Mouse (Mus musculus) embryonic facial prominence, embryonic 12.5 days (tissue): ENCODE measurements around the gene Iqsec1. TPM values are rescaled to one million over a fixed set of nuclear protein-coding genes. Genes with fewer than 3 reads are reported as not detected.
A peak's percentile ranks its signal among the peaks of the same experiment; 100 is the strongest.

Source experiments
- ATAC-seq: fragments of 200-750 bp; cut with Nextera tagmentation; 2 replicates; pipeline ENCODE4 v1.8.0; 2017; ENCODE audit not compliant: insufficient number of reproducible peaks, insufficient read depth, low FRiP score, low TSS enrichment
- H3K27ac ChIP-seq: fragments of 300-500 bp; sonication (generic); 2 replicates; pipeline ENCODE4 v1.5.1; 2016; ENCODE audit warnings: mild to moderate bottlenecking
- H3K27me3 ChIP-seq: fragments of 300-500 bp; sonication (generic); 2 replicates; pipeline ENCODE4 v1.6.1; 2016; ENCODE audit warnings: mild to moderate bottlenecking, moderate library complexity
- H3K36me3 ChIP-seq: fragments of 300-500 bp; sonication (generic); 2 replicates; pipeline ENCODE4 v1.6.1; 2016; ENCODE audit warnings: mild to moderate bottlenecking
- H3K4me1 ChIP-seq: fragments of 300-500 bp; sonication (generic); 2 replicates; pipeline ENCODE4 v1.6.1; 2016
- H3K4me2 ChIP-seq: fragments of 300-500 bp; sonication (generic); replicated peaks from 2 replicates; pipeline ENCODE4 v1.6.1; 2016; ENCODE audit warnings: mild to moderate bottlenecking, moderate library complexity
- H3K4me3 ChIP-seq: fragments of 300-500 bp; sonication (generic); 2 replicates; pipeline ENCODE4 v1.5.1; 2016; ENCODE audit warnings: mild to moderate bottlenecking
- H3K9ac ChIP-seq: fragments of 300-500 bp; sonication (generic); 2 replicates; pipeline ENCODE4 v1.6.1; 2016; ENCODE audit warnings: mild to moderate bottlenecking, moderate library complexity
- H3K9me3 ChIP-seq: fragments of 300-500 bp; sonication (generic); 2 replicates; pipeline ENCODE4 v1.6.1; 2016; ENCODE audit warnings: mild to moderate bottlenecking, moderate library complexity
- WGBS: fragments of 180-500 bp; shearing (Covaris S2); methylation state at CpG from one replicate; pipeline ENCODE4 v1.1.7; 2016; 5-methylcytosine and 5-hydroxymethylcytosine counted together
- polyA plus RNA-seq: library from polyadenylated mRNA; unstranded; fragments of >200 nt; fragmentation: Nextera tagmentation; extraction: Ambion mirVana; gene quantifications from 2 replicates; pipeline ENCODE4 v1.2.1, GENCODE M21; 2016

The Iqsec1 gene
- polyA plus RNA-seq, 1 experiment from 2014 or later = 11.0 TPM

DNA sequence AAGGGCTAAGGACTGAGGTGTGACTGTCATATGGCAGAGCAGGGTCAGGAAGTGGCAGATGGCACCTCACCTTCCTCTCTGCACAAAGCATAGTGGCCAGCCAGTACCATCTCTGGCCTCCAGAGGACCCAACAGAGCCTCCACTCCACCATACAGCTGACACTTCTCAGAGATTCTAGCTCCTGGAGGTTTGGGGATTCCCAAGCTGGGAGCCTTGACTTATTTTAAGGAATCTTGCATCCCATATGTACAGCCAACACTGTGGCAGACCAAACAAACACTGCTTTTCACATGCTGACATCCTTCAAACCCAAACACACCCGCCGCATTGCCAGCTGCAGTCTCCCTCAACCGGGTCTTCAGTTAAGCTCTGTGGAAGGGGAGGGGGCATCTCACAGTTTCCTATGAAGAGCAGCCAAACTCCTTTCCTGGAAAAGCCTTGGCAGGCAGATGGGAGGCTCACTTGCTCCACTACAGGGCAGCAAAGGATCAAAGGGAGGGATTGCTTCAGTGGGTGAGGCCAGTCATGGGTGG, 242.1 kb downstream of the Iqsec1 start:
- Histone ChIP-seq H3K4me2 (no peak overlapping the region), H3K27ac (no peak overlapping the region), H3K27me3 (no peaks in the 10 kb centered on the region), H3K4me1 (no peaks in the 10 kb centered on the region), H3K9me3 (no peaks in the 10 kb centered on the region), H3K9ac (no peak overlapping the region), H3K36me3 (no peaks in the 10 kb centered on the region), H3K4me3 (no peak overlapping the region)
- WGBS = 76% methylated on average over 3 of the region's 3 CpGs
- no peak for ATAC-seq

- no peak overlapping the region for H3K9ac ChIP-seq
- H3K4me3 ChIP-seq = no peak overlapping the region
- H3K36me3 ChIP-seq = no peaks in the 10 kb centered on the region
- no peak overlapping the region for H3K4me2 ChIP-seq
- 75% methylated on average over 3 of the region's 3 CpGs for WGBS
- no peak overlapping the region for H3K27ac ChIP-seq
- H3K9me3 ChIP-seq = no peaks in the 10 kb centered on the region
- no peak for ATAC-seq
- no peaks in the 10 kb centered on the region for H3K4me1 ChIP-seq
- no peaks in the 10 kb centered on the region for H3K27me3 ChIP-seq
Observed at GRCm38 (mm10) chr6:90745401-90746198, 242.9 kb downstream of the Iqsec1 start.

- Histone ChIP-seq H3K9me3 (no peaks in the 10 kb centered on the region), H3K4me3 (no peak overlapping the region), H3K4me2 (no peak overlapping the region), H3K9ac (no peak overlapping the region), H3K4me1 (0 out of 2 replicates have a peak, but pooled peaks cover under 1% of the 10 kb centered on the region), H3K36me3 (no peaks in the 10 kb centered on the region), H3K27ac (no peak overlapping the region), H3K27me3 (no peaks in the 10 kb centered on the region)
- no peak for ATAC-seq
- 78% methylated on average over 1 of the region's 1 CpGs for WGBS
Observed at GRCm38 (mm10) chr6:90742453-90742852, 246.0 kb downstream of the Iqsec1 start.

- no peak for ATAC-seq
- Histone ChIP-seq H3K9ac (no peak overlapping the region), H3K4me1 (0 out of 2 replicates have a peak, but pooled peaks cover 7% of the 10 kb centered on the region), H3K4me3 (no peak overlapping the region), H3K27ac (no peak overlapping the region), H3K9me3 (no peaks in the 10 kb centered on the region), H3K36me3 (no peaks in the 10 kb centered on the region), H3K27me3 (peaks cover 5% of the 10 kb centered on the region; the same call in 1 of the 2 replicates), H3K4me2 (no peak overlapping the region)
- 82% methylated on average over 5 of the region's 5 CpGs for WGBS
Observed at GRCm38 (mm10) chr6:90741717-90742116, 246.8 kb downstream of the Iqsec1 start.

- Histone ChIP-seq H3K27me3 (peaks cover 5% of the 10 kb centered on the region; the same call in 1 of the 2 replicates), H3K4me2 (no peak overlapping the region), H3K9me3 (no peaks in the 10 kb centered on the region), H3K27ac (no peak overlapping the region), H3K4me3 (no peak overlapping the region), H3K9ac (no peak overlapping the region), H3K4me1 (0 out of 2 replicates have a peak, but pooled peaks cover 9% of the 10 kb centered on the region), H3K36me3 (no peaks in the 10 kb centered on the region)
- ATAC-seq = no peak
- WGBS = 79% methylated on average over 4 of the region's 4 CpGs
Observed at GRCm38 (mm10) chr6:90741056-90741420, 247.4 kb downstream of the Iqsec1 start.

DNA sequence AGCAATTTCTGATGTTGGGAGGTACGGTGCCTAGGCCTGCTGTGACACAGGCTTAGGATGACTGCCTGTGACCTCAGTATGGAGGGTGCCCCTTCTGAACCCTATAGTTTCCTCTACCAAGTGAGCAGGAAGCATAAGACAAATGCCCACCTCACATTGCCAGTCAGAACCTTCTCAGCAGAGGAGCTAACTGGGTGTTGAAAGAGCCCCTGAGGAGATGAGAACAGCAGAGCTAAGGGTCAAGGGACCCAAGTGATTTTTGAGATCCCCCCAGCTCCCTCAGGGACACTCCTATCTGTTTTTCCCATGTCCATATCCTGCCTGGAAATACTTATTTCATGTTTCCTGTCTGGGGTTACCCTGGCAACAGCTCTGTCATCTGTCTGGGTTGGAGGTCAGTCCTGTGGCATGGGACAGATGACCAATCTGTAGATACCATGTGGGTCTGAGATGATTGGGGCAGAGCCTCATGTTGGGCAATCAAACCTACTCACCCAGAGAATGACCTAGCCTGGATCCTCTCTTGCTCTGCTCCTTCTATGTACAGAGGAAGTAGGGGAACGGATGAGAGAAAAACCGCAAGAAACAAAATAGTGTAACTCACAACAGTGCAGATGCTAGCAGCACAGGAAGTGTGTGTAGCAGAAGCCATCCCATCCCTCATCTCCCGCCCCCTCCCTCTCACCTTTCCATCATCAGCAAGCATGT, 248.0 kb downstream of the Iqsec1 start:
- H3K4me2 ChIP-seq = no peak overlapping the region
- 82% methylated on average over 4 of the region's 4 CpGs for WGBS

DNA sequence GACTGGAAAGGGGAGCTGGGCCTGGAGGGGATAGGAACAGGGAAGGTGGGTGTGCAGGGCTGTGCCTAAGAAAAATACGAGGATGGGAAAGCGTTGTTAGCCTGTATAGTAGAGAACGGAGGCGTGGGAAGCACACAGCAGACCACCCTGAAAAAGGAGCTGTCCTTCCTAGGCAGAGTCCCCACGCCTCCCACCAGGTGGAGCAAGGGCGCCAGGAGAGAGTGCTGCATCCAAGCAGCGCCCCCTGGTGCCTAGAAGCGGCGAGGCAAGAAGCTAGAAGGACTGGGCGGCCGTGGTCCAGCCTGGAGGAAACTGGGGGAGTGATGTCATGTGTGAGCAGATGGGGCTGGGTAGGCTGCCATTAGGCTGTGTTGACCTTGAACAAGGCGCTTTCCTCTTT, 251.1 kb downstream of the Iqsec1 start:
- H3K4me3 ChIP-seq = peak overlapping the region; percentile 79
- H3K27ac ChIP-seq = no peak overlapping the region
- no peaks in the 10 kb centered on the region for H3K36me3 ChIP-seq
- peaks cover 5% of the 10 kb centered on the region; the same call in 1 of the 2 replicates for H3K27me3 ChIP-seq
- 0 out of 2 replicates have a peak overlapping the region, but pooled peaks have one; percentile 69 for H3K9ac ChIP-seq
- H3K4me1 ChIP-seq = peaks cover 12% of the 10 kb centered on the region; the same call in 1 of the 2 replicates
- WGBS = 2% methylated on average over 12 of the region's 12 CpGs
- peak overlapping the region; percentile 67 for H3K4me2 ChIP-seq
- no peaks in the 10 kb centered on the region for H3K9me3 ChIP-seq
- peak; percentile 50 for ATAC-seq

More for the DNA sequence above, 248.0 kb downstream of the Iqsec1 start:
- peaks cover 5% of the 10 kb centered on the region; the same call in 1 of the 2 replicates for H3K27me3 ChIP-seq
- H3K4me1 ChIP-seq = peaks cover 12% of the 10 kb centered on the region; the same call in 1 of the 2 replicates
- H3K27ac ChIP-seq = no peak overlapping the region
- H3K9ac ChIP-seq = no peak overlapping the region
- no peaks in the 10 kb centered on the region for H3K36me3 ChIP-seq
- no peak overlapping the region for H3K4me3 ChIP-seq
- no peak for ATAC-seq
- H3K9me3 ChIP-seq = no peaks in the 10 kb centered on the region

- no peaks in the 10 kb centered on the region for H3K9me3 ChIP-seq
- peaks cover 12% of the 10 kb centered on the region; the same call in 1 of the 2 replicates for H3K4me1 ChIP-seq
- 0 out of 2 replicates have a peak overlapping the region, but pooled peaks have one; percentile 41 for H3K27ac ChIP-seq
- peak; percentile 12; the same call in 1 of the 2 replicates for ATAC-seq
- H3K4me3 ChIP-seq = peak overlapping the region; percentile 79
- no peaks in the 10 kb centered on the region for H3K36me3 ChIP-seq
- WGBS = under 1% methylated on average over 52 of the region's 52 CpGs
- H3K4me2 ChIP-seq = peak overlapping the region; percentile 67
- peak overlapping the region; percentile 69 for H3K9ac ChIP-seq
- peaks cover 5% of the 10 kb centered on the region; the same call in 1 of the 2 replicates for H3K27me3 ChIP-seq
Observed at GRCm38 (mm10) chr6:90736691-90737245, 251.7 kb downstream of the Iqsec1 start.

DNA sequence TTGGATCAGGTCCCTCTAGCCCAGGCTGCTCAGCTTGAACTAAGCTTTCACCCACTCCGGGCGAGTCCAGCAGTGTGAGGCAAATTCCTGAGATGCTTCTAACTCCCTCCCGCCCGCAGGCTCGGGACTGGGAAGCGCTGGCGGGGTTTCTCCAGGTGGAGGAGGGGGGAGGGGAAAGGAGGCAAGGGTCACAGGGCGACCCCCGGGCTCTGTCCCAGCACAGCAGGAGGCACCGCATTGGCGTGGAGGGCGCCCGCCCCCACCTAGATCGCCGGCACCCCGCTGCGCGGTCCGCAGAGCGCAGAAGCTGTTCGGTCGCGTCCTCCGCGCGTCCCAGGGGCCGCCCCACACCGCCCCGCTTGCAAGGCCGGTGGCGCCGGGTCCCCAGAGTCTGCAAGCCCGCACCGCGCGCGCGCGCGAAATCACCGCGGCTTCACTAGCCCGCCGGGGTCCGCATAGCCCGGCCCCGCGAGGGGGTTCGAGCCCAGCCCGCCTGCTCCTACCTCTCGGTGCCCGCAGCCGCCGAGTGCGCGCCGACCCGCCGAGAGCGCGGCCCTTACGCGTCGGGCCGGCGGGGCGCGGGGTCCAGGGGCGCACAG, 252.3 kb downstream of the Iqsec1 start:
- peak; percentile 50; the same call in 1 of the 2 replicates for ATAC-seq
- peak overlapping the region; percentile 67 for H3K4me2 ChIP-seq
- peak overlapping the region; percentile 79 for H3K4me3 ChIP-seq
- peaks cover 5% of the 10 kb centered on the region; the same call in 1 of the 2 replicates for H3K27me3 ChIP-seq
- no peak overlapping the region for H3K27ac ChIP-seq
- H3K9ac ChIP-seq = peak overlapping the region; percentile 69
- H3K9me3 ChIP-seq = no peaks in the 10 kb centered on the region
- peaks cover 13% of the 10 kb centered on the region; the same call in 1 of the 2 replicates for H3K4me1 ChIP-seq
- WGBS = under 1% methylated on average over 67 of the region's 69 CpGs
- no peaks in the 10 kb centered on the region for H3K36me3 ChIP-seq

- H3K9ac ChIP-seq = peak overlapping the region; percentile 69; the same call in 1 of the 2 replicates
- WGBS = 31% methylated on average over 4 of the region's 4 CpGs
- peaks cover 14% of the 10 kb centered on the region; the same call in 1 of the 2 replicates for H3K4me1 ChIP-seq
- H3K9me3 ChIP-seq = no peaks in the 10 kb centered on the region
- peak overlapping the region; percentile 67 for H3K4me2 ChIP-seq
- peaks cover 5% of the 10 kb centered on the region; the same call in 1 of the 2 replicates for H3K27me3 ChIP-seq
- no peaks in the 10 kb centered on the region for H3K36me3 ChIP-seq
- H3K4me3 ChIP-seq = peak overlapping the region; percentile 79
- ATAC-seq = peak; percentile 13; the same call in 1 of the 2 replicates
- H3K27ac ChIP-seq = no peak overlapping the region
Observed at GRCm38 (mm10) chr6:90735396-90736036, 253.0 kb downstream of the Iqsec1 start.
